Mouse (Mus musculus): ENCODE results near the gene Kcnv2. TPM values are rescaled to one million over a fixed set of nuclear protein-coding genes. Genes with fewer than 3 reads are reported as not detected.

The Kcnv2 gene
- polyA plus RNA-seq, 1 experiment from 2014 or later, result not detected

DNA sequence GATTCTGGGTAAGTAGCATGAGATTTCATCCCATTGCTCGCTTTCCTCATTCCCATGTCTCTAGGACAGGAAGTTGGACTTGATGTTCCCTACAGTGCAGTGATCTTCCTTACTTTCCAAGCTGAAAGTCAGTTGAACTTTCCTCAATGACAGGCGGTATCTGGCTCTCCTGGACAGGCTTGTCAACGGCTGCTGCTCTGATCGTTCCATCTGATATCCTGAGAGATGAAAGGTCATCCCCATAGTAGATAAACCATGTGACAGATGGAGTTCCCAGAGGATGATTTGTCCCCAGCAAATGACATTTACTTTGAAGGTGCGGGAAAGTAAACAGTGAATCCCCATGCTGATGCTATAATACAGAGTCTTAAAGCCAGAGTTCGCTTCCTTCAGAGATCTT lies 3.2 kb downstream of the Kcnv2 start:
- H3K27me3 ChIP-seq, result no peaks in the 10 kb centered on the region
- no peaks in the 10 kb centered on the region for H3K36me3 ChIP-seq
- no peak overlapping the region for H3K27ac ChIP-seq
- no peak overlapping the region for H3K9ac ChIP-seq
- no peak overlapping the region for H3K4me2 ChIP-seq
- 61% methylated on average over 6 of the region's 6 CpGs for WGBS (ENCODE audit: insufficient replicate concordance)
- 0 out of 2 replicates have a peak, but pooled peaks cover 3% of the 10 kb centered on the region for H3K4me1 ChIP-seq (replicated peaks)
- H3K9me3 ChIP-seq (replicated peaks), result no peaks in the 10 kb centered on the region
- ATAC-seq (ENCODE audit: low read depth) (no peak; the same call in 1 of the 2 replicates), DNase-seq (no peak)
- no peak overlapping the region for H3K4me3 ChIP-seq (replicated peaks)

DNA sequence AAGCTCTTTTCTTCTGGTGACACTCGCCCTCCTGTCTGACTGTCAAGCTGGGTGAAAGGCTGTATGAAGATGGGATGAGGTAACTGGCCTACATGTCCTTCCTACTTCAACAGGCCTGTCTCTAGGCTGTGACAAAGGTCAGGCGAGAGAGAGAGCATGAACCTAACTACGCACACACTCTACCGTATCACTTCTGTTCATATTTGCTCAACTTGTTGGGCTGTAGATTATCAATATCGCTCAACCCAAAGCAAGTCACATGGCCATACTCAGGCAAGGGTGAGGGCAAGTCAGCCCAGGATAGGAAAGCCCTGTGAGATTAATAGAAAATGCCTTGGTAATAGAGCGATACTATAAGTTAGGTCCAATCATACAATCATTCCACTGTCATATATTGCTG lies 5.2 kb downstream of the Kcnv2 start:
- no peak overlapping the region for H3K27ac ChIP-seq
- H3K4me1 ChIP-seq (replicated peaks), result 0 out of 2 replicates have a peak, but pooled peaks cover 3% of the 10 kb centered on the region
- no peaks in the 10 kb centered on the region for H3K27me3 ChIP-seq
- no peak overlapping the region for H3K9ac ChIP-seq
- H3K9me3 ChIP-seq (replicated peaks), result no peaks in the 10 kb centered on the region
- ATAC-seq (ENCODE audit: low read depth) (peak; percentile 56), DNase-seq (no peak)
- H3K4me2 ChIP-seq, result no peak overlapping the region
- H3K4me3 ChIP-seq (replicated peaks), result no peak overlapping the region
- no peaks in the 10 kb centered on the region for H3K36me3 ChIP-seq
- 76% methylated on average over 6 of the region's 6 CpGs for WGBS (ENCODE audit: insufficient replicate concordance)

DNA sequence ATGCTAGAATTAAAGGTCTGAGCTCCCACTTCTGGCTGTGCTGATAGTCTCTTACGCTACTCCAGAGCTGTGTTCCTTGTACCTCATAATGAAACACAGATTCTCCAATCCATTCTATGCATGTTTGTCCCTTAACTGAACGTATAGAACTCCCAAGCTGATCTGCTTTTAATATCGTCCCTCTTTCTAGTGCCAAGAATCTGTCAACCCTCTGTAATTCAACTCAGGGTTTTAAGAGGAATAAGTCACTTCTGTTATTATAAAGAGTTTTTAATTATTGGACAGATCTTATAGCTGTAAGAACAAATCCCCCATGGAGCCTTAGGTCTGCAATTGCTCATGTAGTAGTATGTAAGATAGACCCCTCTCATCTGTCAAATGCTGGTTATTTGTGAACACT lies 5.8 kb downstream of the Kcnv2 start:
- 55% methylated on average over 3 of the region's 3 CpGs for WGBS (ENCODE audit: insufficient replicate concordance)
- no peaks in the 10 kb centered on the region for H3K36me3 ChIP-seq
- ATAC-seq (ENCODE audit: low read depth), result no peak
- DNase-seq, result no peak
- 0 out of 2 replicates have a peak, but pooled peaks cover 3% of the 10 kb centered on the region for H3K4me1 ChIP-seq (replicated peaks)
- no peaks in the 10 kb centered on the region for H3K27me3 ChIP-seq
- no peak overlapping the region for H3K27ac ChIP-seq
- H3K9ac ChIP-seq, result no peak overlapping the region
- no peaks in the 10 kb centered on the region for H3K9me3 ChIP-seq (replicated peaks)
- no peak overlapping the region for H3K4me3 ChIP-seq (replicated peaks)
- no peak overlapping the region for H3K4me2 ChIP-seq

DNA sequence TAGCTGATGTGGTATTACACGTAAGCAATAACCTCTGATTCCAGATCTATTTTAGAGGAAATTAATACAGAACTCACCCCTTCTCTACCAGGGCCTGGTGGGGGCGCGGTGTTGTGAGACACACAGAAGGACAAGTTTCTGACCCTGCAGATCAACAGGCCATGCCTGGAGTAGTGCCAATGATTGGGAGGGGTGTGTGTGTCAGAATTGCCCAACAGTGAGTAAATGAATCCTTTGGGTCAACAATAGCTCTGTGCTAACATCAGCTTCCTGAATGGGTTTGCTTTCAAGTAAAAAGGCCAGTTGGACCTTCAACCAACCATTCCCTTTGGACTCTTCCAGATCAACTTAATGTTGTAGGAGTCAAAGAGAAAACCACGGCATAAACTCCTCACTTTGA lies 6.3 kb downstream of the Kcnv2 start:
- H3K4me3 ChIP-seq (replicated peaks), result no peak overlapping the region
- no peaks in the 10 kb centered on the region for H3K27me3 ChIP-seq
- H3K4me2 ChIP-seq, result no peak overlapping the region
- DNase-seq (peak; percentile 9), ATAC-seq (ENCODE audit: low read depth) (peak; percentile 69)
- no peaks in the 10 kb centered on the region for H3K9me3 ChIP-seq (replicated peaks)
- no peaks in the 10 kb centered on the region for H3K36me3 ChIP-seq
- H3K4me1 ChIP-seq (replicated peaks), result 0 out of 2 replicates have a peak, but pooled peaks cover 3% of the 10 kb centered on the region
- H3K9ac ChIP-seq, result no peak overlapping the region
- WGBS (ENCODE audit: insufficient replicate concordance), result 65% methylated on average over 4 of the region's 4 CpGs
- no peak overlapping the region for H3K27ac ChIP-seq

DNA sequence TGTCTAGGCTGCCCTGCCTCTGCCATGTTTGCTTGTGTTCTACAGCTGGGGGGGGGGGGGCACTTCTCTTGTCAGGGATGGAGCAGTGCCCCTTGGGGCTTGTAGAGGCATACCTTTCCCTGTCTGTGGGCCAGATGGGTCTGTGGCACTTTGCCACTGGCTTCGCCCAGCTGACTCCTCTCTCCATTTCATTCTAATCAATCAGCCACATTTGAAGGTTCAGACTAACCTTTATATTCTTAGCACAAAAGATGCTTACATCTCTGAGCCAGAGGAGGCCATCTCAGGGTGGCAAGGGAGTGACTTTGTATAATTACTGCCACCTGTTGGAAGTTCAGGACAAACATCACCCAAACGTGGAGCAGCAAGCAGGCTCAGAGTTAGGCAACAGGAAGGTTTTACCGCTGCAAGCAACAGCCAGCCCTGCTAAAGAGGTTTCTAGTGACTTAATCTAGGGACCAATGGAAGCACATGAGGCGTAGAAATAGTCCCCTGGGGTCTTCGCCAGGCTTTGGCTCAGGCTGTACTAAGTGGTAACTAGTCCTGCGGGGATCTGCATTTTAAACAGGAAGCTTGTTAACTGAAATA lies 9.9 kb downstream of the Kcnv2 start:
- no peak for DNase-seq
- 56% methylated on average over 6 of the region's 6 CpGs for WGBS (ENCODE audit: insufficient replicate concordance)

DNA sequence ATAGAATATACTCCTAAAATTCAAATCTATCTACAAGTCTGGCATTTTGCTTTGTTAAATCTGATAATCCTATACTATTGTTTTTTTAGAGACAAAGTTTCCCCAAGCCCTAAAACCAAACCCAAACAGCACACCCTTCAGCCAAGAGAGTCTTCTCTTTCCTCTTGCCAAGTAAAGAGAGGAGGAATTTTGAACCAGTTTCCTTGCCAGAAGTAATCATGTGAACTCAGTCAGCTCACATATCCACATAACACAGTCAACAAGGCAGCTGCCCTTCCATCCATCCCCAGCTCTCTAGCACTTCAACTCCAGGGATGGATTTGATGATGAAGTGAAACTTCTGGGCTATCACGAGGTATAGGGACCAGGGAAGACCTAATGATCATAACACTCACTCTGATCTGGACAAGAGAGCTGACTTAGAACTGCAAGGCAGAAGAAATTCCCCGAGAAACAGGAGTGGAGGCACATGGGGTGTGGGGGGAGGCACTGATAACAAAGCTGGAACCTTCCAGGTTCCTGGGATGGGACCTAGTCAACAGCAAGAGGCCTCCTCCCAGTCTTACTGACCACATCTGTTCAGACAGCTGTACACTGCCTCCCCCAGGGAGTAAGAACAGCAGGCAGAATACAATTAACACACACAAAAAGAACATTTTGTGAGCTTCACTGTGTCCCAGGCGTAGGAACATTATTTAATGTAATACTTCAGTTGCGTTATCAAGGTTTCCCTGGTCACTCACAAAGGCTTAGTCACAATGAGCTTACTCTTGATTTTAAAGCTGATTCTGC lies 13.9 kb downstream of the Kcnv2 start:
- ATAC-seq (ENCODE audit: low read depth), result no peak
- Histone ChIP-seq H3K4me1 (replicated peaks) (no peaks in the 10 kb centered on the region), H3K9me3 (replicated peaks) (no peaks in the 10 kb centered on the region)

More for the DNA sequence above, 9.9 kb downstream of the Kcnv2 start:
- Histone ChIP-seq H3K9ac (no peak overlapping the region), H3K27ac (no peak overlapping the region), H3K4me1 (replicated peaks) (0 out of 2 replicates have a peak, but pooled peaks cover 3% of the 10 kb centered on the region), H3K36me3 (no peaks in the 10 kb centered on the region), H3K4me2 (no peak overlapping the region), H3K4me3 (replicated peaks) (no peak overlapping the region), H3K9me3 (replicated peaks) (no peaks in the 10 kb centered on the region), H3K27me3 (no peaks in the 10 kb centered on the region)
- ATAC-seq (ENCODE audit: low read depth), result no peak

DNA sequence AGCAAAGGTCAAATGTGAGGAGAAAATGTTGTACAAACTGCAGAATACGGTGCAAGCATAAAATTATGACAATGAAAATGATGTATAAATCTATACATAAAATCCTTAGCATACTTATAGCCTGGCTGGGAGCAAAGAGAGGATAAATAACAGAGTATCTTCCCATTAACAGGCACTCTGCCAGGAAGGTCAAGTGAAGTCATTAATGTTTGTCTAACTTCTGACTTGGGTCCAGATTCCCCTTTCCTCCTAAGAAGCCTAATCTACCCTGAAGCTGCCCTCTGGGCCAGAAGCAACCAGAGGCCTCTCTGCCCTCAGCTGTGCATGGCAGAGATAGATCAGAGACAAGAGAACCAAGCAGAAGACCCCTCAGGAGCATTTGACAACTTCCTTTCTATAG lies 24.1 kb downstream of the Kcnv2 start:
- Histone ChIP-seq H3K36me3 (no peaks in the 10 kb centered on the region), H3K4me3 (replicated peaks) (no peak overlapping the region), H3K27ac (no peak overlapping the region), H3K9ac (no peak overlapping the region), H3K27me3 (no peaks in the 10 kb centered on the region), H3K4me2 (no peak overlapping the region), H3K9me3 (replicated peaks) (no peaks in the 10 kb centered on the region), H3K4me1 (replicated peaks) (no peaks in the 10 kb centered on the region)
- DNase-seq (no peak), ATAC-seq (ENCODE audit: low read depth) (no peak)
- WGBS (ENCODE audit: insufficient replicate concordance), result 45% methylated on average over 1 of the region's 1 CpGs

More for the DNA sequence above, 13.9 kb downstream of the Kcnv2 start:
- 60% methylated on average over 4 of the region's 4 CpGs for WGBS (ENCODE audit: insufficient replicate concordance)
- H3K27me3 ChIP-seq, result no peaks in the 10 kb centered on the region
- no peaks in the 10 kb centered on the region for H3K36me3 ChIP-seq
- no peak overlapping the region for H3K9ac ChIP-seq
- H3K4me2 ChIP-seq, result no peak overlapping the region
- no peak overlapping the region for H3K4me3 ChIP-seq (replicated peaks)
- no peak overlapping the region for H3K27ac ChIP-seq
- DNase-seq, result no peak

DNA sequence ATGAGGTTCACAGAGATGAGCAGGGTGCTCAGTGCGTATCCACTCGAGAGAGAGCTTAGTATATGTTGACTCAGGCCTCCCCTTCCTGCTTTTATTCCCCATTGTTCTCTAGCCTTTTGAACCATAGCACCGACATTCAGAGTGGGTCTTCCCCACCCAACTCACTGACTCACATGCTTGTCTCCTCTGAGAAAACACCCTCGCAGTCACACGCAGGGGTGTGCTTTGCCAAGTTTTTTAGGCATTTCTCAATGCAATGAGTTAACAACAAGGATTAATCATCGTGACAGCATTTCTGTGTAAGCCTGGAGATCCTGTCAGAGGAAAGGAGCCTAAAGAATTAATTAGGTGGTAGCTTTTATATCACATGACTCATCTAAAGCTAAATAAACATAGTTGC lies 29.3 kb downstream of the Kcnv2 start:
- no peak for DNase-seq
- Histone ChIP-seq H3K36me3 (no peaks in the 10 kb centered on the region), H3K9ac (no peak overlapping the region), H3K27ac (no peak overlapping the region), H3K9me3 (replicated peaks) (no peaks in the 10 kb centered on the region), H3K4me2 (no peak overlapping the region), H3K4me3 (replicated peaks) (no peak overlapping the region), H3K4me1 (replicated peaks) (no peaks in the 10 kb centered on the region), H3K27me3 (no peaks in the 10 kb centered on the region)
- 51% methylated on average over 6 of the region's 6 CpGs for WGBS (ENCODE audit: insufficient replicate concordance)
- ATAC-seq (ENCODE audit: low read depth), result no peak

DNA sequence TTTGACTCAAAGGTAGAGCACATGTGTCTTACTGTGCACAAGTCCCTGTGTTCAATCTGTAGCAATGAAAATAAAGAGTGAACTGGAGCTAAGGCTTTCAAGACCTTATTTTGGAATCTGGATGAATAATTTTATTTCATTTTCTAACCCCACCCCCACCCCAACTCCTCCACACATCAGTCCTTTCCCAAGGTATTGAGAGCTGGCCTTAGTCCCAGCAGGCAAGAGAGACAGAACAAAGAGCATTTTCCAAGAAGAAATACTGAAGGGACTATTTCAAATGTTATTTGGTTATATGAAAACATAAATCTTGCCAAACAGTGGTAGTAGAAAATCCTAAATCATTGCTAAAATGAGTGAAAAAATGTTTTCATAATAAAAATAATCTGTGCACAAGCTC lies 38.0 kb downstream of the Kcnv2 start:
- no peaks in the 10 kb centered on the region for H3K4me1 ChIP-seq (replicated peaks)
- H3K36me3 ChIP-seq, result no peaks in the 10 kb centered on the region
- no peaks in the 10 kb centered on the region for H3K9me3 ChIP-seq (replicated peaks)
- DNase-seq, result no peak
- no peak overlapping the region for H3K4me2 ChIP-seq
- no peak overlapping the region for H3K4me3 ChIP-seq (replicated peaks)
- no peaks in the 10 kb centered on the region for H3K27me3 ChIP-seq
- no peak overlapping the region for H3K9ac ChIP-seq
- no peak overlapping the region for H3K27ac ChIP-seq
- no peak for ATAC-seq (ENCODE audit: low read depth)

DNA sequence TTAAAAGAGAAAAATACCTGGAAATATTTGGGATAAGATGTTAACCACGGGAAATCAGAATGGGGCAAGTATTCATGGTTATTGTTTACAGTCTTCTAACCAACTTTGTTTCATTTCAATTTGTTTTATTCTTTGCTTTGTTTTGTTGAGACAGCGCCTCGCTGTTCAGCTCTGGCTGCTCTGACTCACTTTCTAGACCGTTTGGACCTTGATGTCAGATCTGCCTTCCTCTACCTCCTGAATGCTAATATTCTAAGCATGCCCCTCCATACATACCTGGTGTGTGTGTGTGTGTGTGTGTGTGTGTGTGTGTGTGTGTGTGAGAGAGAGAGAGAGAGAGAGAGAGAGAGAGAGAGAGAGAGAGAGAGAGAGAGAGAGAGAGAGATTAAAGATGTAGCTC lies 41.5 kb downstream of the Kcnv2 start:
- no peaks in the 10 kb centered on the region for H3K36me3 ChIP-seq
- ATAC-seq (ENCODE audit: low read depth), result no peak
- no peak overlapping the region for H3K4me3 ChIP-seq (replicated peaks)
- H3K4me1 ChIP-seq (replicated peaks), result no peaks in the 10 kb centered on the region
- WGBS (ENCODE audit: insufficient replicate concordance), result 52% methylated on average over 4 of the region's 4 CpGs
- H3K4me2 ChIP-seq, result no peak overlapping the region
- no peak overlapping the region for H3K9ac ChIP-seq
- H3K9me3 ChIP-seq (replicated peaks), result no peaks in the 10 kb centered on the region
- no peaks in the 10 kb centered on the region for H3K27me3 ChIP-seq
- H3K27ac ChIP-seq, result no peak overlapping the region
- no peak for DNase-seq

DNA sequence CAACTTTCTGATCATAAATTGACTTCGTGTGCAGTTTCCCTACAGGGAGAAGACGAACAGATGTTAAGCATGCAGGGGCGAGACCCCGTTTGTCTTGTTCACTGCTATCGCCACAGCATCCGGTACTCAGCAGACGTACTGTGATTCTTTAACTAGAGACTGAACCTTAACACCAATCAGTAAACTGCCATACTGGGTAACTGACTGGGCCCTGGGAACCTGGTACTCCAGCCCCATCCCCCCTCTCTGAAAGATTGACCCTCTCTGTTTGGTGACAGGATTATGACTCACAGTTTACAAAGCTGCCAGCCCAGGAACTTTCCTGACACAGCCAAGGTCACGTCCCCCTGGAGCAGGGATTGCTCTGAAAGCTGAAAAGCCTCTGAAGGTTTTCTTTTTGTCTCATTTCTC lies 42.1 kb downstream of the Kcnv2 start:
- peak overlapping the region; percentile 33 for H3K4me2 ChIP-seq
- peak; percentile 65 for ATAC-seq (ENCODE audit: low read depth)
- no peaks in the 10 kb centered on the region for H3K27me3 ChIP-seq
- WGBS (ENCODE audit: insufficient replicate concordance), result 27% methylated on average over 8 of the region's 8 CpGs
- no peak overlapping the region for H3K9ac ChIP-seq
- no peak for DNase-seq
- no peaks in the 10 kb centered on the region for H3K4me1 ChIP-seq (replicated peaks)
- no peaks in the 10 kb centered on the region for H3K9me3 ChIP-seq (replicated peaks)
- H3K27ac ChIP-seq, result no peak overlapping the region
- no peaks in the 10 kb centered on the region for H3K36me3 ChIP-seq
- no peak overlapping the region for H3K4me3 ChIP-seq (replicated peaks)
